Comparison of ENCODE assay signal across 14 mouse cellular contexts in the genomic region with DNA sequence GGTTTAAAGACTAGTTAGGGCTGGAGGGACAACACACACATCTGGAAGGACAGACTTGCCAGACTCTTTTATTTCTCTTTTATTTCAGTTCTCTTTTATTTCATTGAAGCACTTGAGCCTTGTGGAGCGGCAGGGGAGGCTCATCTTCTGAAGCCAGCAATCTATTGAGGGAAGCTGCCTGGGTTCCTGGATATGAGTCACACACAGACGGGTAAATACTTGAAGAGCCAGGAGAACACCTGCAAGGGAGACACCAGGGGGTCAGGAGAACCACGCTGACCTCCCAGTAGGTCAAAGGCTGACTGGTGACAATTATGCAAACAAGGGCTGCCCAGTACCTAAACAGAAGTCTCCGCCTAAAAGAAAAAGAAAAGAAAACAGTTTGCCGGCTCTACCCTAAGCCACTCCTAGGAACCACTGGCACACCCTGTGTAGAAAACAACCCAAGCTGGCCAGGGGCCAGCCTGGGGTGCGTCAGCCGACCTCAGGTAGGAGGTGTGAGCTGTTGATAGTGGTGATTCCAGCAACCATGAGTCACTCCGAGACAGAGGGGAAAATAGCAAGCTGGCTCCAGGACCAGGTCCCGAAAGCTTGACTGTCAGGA. TPM values are rescaled to one million over a fixed set of nuclear protein-coding genes. Genes with fewer than 3 reads are reported as not detected.
A peak's percentile ranks its signal among the peaks of the same experiment; 100 is the strongest.
DNase-seq lines count a peak whose midpoint lies in the region; ATAC-seq lines count a peak whose summit lies in the region.
"Had no signal": no experiment of that assay in that cellular context is flagged by ENCODE, and none has a peak within 500 bp of the region (broad histone marks: within the 10 kb centered on the region; RNA-seq: fewer than 3 reads in every experiment).

No protein-coding gene starts in this region.

- 29% methylated on average over 9 of the region's 9 CpGs for WGBS in midbrain, embryonic 10.5 days
- WGBS in midbrain, embryonic 16.5 days: 41% methylated on average over 9 of the region's 9 CpGs
- WGBS in forebrain, embryonic 14.5 days: 27% methylated on average over 9 of the region's 9 CpGs

- peaks cover 29% of the 10 kb centered on the region for H3K27me3 ChIP-seq in midbrain, embryonic 10.5 days (ENCODE audit: low read depth, poor library complexity, severe bottlenecking)
- H3K27me3 ChIP-seq in midbrain, embryonic 16.5 days (ENCODE audit: control insufficient read depth, insufficient read depth, low read depth, low read length): no peaks in the 10 kb centered on the region
- H3K27me3 ChIP-seq in forebrain, embryonic 14.5 days (replicated peaks; ENCODE audit: control insufficient read depth, insufficient read depth, low read length): no peaks in the 10 kb centered on the region
- H3K27me3 ChIP-seq: CH12.LX; forebrain, embryonic 15.5 days; liver, embryonic 13.5 days; midbrain, embryonic 15.5 days had no signal

- peaks cover 50% of the 10 kb centered on the region for H3K4me1 ChIP-seq in midbrain, embryonic 10.5 days
- no peaks in the 10 kb centered on the region for H3K4me1 ChIP-seq in midbrain, embryonic 16.5 days (ENCODE audit: control insufficient read depth, insufficient read depth, low read length)
- no peaks in the 10 kb centered on the region for H3K4me1 ChIP-seq in forebrain, embryonic 14.5 days (ENCODE audit: control insufficient read depth, insufficient read depth, low read length)
- H3K4me1 ChIP-seq: forebrain, embryonic 15.5 days; liver, embryonic 13.5 days had no signal

- no peak overlapping the region for H3K4me2 ChIP-seq in midbrain, embryonic 16.5 days (ENCODE audit: low read length)
- H3K4me2 ChIP-seq in forebrain, embryonic 14.5 days (ENCODE audit: low read length): no peak overlapping the region
- H3K4me2 ChIP-seq: forebrain, embryonic 15.5 days; hindbrain, embryonic 14.5 days; liver, embryonic 13.5 days; midbrain, embryonic 15.5 days had no signal

- H3K4me3 ChIP-seq in midbrain, embryonic 10.5 days: no peak overlapping the region
- no peak overlapping the region for H3K4me3 ChIP-seq in midbrain, embryonic 16.5 days (ENCODE audit: low read depth, low read length)
- no peak overlapping the region for H3K4me3 ChIP-seq in forebrain, embryonic 14.5 days (ENCODE audit: low read depth, low read length)
- H3K4me3 ChIP-seq: forebrain, embryonic 15.5 days; heart, adult 2 months; liver, embryonic 13.5 days; midbrain, embryonic 15.5 days had no signal

- DNase-seq in midbrain, embryonic 10.5 days (ENCODE audit: low spot score): no peak
- peak; percentile 58 for DNase-seq in adrenal gland, postnatal 25 days
- peak; percentile 33 for DNase-seq in lung, postnatal 25 days (ENCODE audit: low spot score)
- peak; percentile 53 to 76 for DNase-seq in urinary bladder, postnatal 4 days (ENCODE audit: low spot score in 2 of 2)
- DNase-seq in forebrain, embryonic 14.5 days (ENCODE audit: low spot score): no peak
- DNase-seq: layer of hippocampus, adult 9-11 months; liver, embryonic 13.5 days had no signal

- peaks cover 8% of the 10 kb centered on the region for H3K36me3 ChIP-seq in midbrain, embryonic 10.5 days
- no peaks in the 10 kb centered on the region for H3K36me3 ChIP-seq in midbrain, embryonic 16.5 days (ENCODE audit: control insufficient read depth, insufficient read depth, low read length)
- no peaks in the 10 kb centered on the region for H3K36me3 ChIP-seq in forebrain, embryonic 14.5 days (ENCODE audit: control insufficient read depth, insufficient read depth, low read length)
- H3K36me3 ChIP-seq: forebrain, embryonic 15.5 days; liver, embryonic 13.5 days; midbrain, embryonic 15.5 days had no signal

- H3K27ac ChIP-seq in midbrain, embryonic 10.5 days (replicated peaks): peak overlapping the region; percentile 65
- no peak overlapping the region for H3K27ac ChIP-seq in midbrain, embryonic 16.5 days (ENCODE audit: low read length)
- H3K27ac ChIP-seq in forebrain, embryonic 14.5 days (ENCODE audit: low read depth, low read length): no peak overlapping the region
- H3K27ac ChIP-seq: forebrain, embryonic 15.5 days; heart, adult 2 months; hindbrain, embryonic 14.5 days; liver, embryonic 13.5 days; midbrain, embryonic 15.5 days had no signal

- ATAC-seq in midbrain, embryonic 16.5 days: no peak
- no peak for ATAC-seq in erythroblast, adult 5-6 weeks (replicated peaks; ENCODE audit: low FRiP score, poor library complexity, severe bottlenecking)
- no peak for ATAC-seq in forebrain, embryonic 14.5 days
- ATAC-seq: forebrain, embryonic 15.5 days; midbrain, embryonic 15.5 days had no signal

- no peak overlapping the region for H3K9ac ChIP-seq in midbrain, embryonic 16.5 days (ENCODE audit: low read depth, low read length)
- H3K9ac ChIP-seq in forebrain, embryonic 14.5 days (ENCODE audit: low read length): no peak overlapping the region
- H3K9ac ChIP-seq: forebrain, embryonic 15.5 days; hindbrain, embryonic 14.5 days; liver, embryonic 13.5 days; midbrain, embryonic 15.5 days had no signal

- peaks cover 5% of the 10 kb centered on the region; the same call in 1 of the 2 replicates for H3K9me3 ChIP-seq in midbrain, embryonic 10.5 days (replicated peaks)
- no peaks in the 10 kb centered on the region for H3K9me3 ChIP-seq in midbrain, embryonic 16.5 days (replicated peaks; ENCODE audit: control insufficient read depth, low read length, poor library complexity, severe bottlenecking)
- H3K9me3 ChIP-seq in forebrain, embryonic 14.5 days (replicated peaks; ENCODE audit: control insufficient read depth, low read length): no peaks in the 10 kb centered on the region
- H3K9me3 ChIP-seq: forebrain, embryonic 15.5 days; liver, embryonic 13.5 days; midbrain, embryonic 15.5 days had no signal

RNA-seq across cellular contexts. Expression of a gene that starts 21.5 kb away (rescaled TPM):
- 14.0 and 15.0 TPM in 2 replicates for polyA plus RNA-seq in midbrain, embryonic 10.5 days (2016; fragmentation: Nextera tagmentation; extraction: Ambion mirVana)
- polyA plus RNA-seq in midbrain, embryonic 16.5 days (2015; fragmentation: Nextera tagmentation; extraction: Ambion mirVana): 4.5 and 5.3 TPM in 2 replicates
- total RNA-seq in adrenal gland, postnatal 25 days (2021): 0.76 TPM in 2 replicates
- not detected in 2 replicates for total RNA-seq in erythroblast, adult 5-6 weeks (2015; ENCODE audit: low replicate concordance)
- not detected in 2 replicates for total RNA-seq in erythroblast, adult 5-6 weeks (2017; ENCODE audit: low replicate concordance)
- 2.1 and 2.3 TPM in 2 replicates for polyA plus RNA-seq in forebrain, embryonic 14.5 days (2014; fragmentation: Nextera tagmentation; extraction: Ambion mirVana)
- total RNA-seq: CH12.LX; heart, adult 2 months had no signal

Comparison
In these comparisons a context has a peak if more than half of its experiments do, and no peak if none do; other contexts are left out.
1. DNase-seq: peak in adrenal gland, postnatal 25 days (single experiment), lung, postnatal 25 days (single experiment) and urinary bladder, postnatal 4 days (2 of 2); none in midbrain, embryonic 10.5 days (single experiment) and forebrain, embryonic 14.5 days (single experiment).